Mouse (Mus musculus) testis, postnatal 14 days (tissue): Measurements from ENCODE around the gene Zfp944.
"Not testable (repeated sequence)": the region's sequence is repeated elsewhere in the genome, so short reads cannot be mapped to it uniquely, and the experiment has no call there.

Experiments used
- DNase-seq: peaks from one replicate; pipeline ENCODE4 v3.0.0; 2021; ENCODE audit warnings: low spot score

Zfp944 gene

DNA sequence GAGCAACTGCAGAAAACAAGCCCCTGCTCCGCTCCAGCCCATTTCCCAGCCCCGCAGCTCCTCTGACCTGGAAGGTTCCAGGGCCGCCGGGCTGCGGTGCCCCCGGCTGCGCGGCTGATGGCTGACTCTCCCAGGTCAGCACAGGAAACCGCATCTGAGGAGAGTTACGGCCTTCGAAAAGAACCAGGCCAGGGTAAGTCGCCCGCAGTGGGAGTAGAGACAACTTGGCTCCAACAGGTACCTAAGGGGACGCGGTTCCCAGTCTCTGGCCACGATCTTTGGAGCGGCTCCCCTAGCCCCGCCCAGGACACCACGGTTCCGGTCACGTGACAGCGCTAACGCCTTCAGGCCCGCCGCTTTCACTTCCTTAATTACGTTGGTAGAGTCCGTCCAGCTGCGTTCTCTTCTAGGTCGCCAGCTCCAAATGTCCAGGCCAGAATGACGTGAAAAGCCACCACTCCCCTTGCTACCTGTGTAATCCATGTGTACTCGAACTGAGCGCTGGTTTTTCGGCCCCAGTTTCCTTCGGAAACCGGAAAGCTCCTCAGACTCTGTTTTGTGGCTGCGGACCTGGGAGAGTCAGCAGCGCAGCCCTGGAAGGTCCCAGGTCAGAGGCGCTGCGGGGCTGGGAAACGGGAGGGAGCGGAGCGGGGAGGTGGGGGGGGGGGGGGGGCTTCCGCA lies at the start of gene Zfp944, which contains the start of gene Zfp758:
TSS of gene Zfp944 (minus strand) at position 300 of the 681 bp plus-strand sequence.
TSS of gene Zfp758 (plus strand) at position 353 of the 681 bp plus-strand sequence.
- peak; percentile 59 for DNase-seq

DNA sequence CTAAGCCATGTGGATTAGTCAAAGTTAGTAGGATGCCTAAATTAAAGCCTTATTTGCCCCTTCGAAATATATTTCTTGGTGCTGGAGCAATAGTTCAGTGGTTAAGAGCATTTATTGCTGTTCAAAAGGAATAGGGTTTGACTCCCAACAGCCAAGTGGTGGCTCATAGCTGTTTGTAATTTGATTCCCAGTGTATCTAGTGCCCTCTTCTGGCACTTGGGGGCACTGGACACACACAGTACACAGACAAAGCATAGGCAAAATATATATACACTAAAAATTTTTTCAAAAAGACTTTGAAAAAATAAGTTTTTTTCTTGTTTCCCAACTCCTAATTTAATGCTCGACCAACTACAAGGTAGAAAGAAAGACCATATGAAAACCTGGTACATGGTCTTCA lies 49.6 kb upstream of the Zfp944 start:
- DNase-seq = no peak

DNA sequence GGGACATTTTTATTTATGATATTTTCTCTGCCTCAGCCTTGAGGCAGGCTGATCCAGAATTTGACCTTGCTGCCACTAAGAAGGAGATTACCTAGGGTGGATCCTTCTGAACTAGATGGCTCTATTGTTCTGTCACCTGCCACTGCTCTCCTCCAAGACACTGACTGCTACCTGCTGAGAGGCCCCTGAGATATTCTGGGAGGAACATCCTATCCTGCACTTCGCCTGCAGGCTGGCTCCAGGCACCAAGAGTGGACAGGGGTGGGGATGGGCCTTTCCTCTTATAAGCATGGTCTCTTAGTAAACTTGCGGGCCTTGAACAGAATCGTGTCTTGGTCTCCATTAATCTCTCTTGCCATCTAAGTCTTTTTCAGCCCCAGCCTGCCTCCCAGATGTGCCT lies 2.7 kb upstream of the Zfp944 start:
- no peak for DNase-seq

DNA sequence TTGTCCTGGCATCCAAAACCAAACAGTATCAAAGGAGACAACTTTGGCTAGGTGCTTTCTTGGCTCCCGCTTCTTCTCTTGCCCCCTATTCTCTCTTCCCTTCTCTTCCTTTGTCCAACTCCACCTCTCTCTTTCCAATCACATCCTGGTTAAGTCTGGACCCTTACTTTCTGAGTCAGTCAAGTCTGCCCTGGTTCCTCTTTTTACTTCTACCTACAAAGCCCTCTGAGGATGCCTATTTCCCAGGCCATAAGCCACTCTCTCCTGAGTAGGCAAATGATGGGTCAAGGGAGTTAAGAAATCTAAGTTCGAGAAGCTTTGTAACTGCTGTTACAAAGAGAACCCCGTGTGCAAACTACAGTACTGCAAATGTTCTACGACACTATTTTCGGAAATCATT lies 628 bp downstream of the Zfp944 start:
- no peak for DNase-seq

GRCm38 (mm10) chr17:22352794-22353193 lies 8.4 kb downstream of the Zfp944 start:
- DNase-seq = no peak

DNA sequence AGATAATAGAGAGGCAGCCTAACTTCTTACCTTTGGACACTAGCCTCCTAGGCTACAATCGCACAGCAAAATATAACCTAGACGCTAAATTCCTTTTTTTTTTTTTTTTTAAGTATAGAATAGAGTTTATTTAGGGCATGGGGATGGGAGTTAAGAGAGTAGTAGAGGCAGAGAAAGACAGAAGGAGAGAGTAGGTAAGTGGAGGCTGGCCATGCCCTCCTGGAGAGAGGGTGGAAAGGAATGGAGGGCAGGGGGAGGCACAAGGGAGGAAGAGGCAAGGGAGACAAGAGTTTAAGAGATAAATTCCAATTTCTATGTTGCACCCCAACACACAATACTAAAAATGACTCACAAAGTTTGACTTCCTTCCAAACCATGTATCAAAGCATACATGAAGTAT lies 46.0 kb downstream of the Zfp944 start:
- DNase-seq = not testable (repeated sequence)

DNA sequence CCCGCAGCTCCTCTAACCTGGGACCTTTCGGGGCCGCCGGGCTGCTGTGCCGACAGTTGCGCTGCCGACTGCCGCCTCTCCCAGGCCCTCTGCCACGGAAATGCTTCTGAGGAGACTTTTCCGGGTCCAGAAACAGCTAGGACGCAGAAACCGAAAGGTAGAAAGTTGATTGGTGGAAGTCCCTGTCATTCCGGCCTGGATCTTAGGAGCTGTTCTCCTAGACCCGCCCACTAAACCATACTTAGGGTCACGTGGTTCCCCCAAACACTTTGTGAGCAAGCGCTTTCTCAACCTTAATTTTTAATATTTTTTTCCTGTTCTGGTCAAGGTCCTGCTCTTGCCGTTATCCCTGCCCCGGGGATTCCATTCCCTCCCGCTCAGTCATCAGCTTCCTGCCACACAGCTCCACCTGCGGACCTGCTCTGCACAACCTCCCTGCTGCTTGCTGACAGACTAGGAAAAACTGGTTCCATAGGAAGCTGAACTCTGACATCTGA lies 46.4 kb downstream of the Zfp944 start, which contains the start of gene CT030661.1:
TSS of gene CT030661.1 (minus strand) at position 108 of the 497 bp plus-strand sequence.
- DNase-seq = peak; percentile 91

- DNase-seq = not testable (repeated sequence)
Measured at GRCm38 (mm10) chr17:22314219-22314618, 47.0 kb downstream of the Zfp944 start.
